8 mouse cellular contexts compared by ENCODE assay signal in the genomic region with DNA sequence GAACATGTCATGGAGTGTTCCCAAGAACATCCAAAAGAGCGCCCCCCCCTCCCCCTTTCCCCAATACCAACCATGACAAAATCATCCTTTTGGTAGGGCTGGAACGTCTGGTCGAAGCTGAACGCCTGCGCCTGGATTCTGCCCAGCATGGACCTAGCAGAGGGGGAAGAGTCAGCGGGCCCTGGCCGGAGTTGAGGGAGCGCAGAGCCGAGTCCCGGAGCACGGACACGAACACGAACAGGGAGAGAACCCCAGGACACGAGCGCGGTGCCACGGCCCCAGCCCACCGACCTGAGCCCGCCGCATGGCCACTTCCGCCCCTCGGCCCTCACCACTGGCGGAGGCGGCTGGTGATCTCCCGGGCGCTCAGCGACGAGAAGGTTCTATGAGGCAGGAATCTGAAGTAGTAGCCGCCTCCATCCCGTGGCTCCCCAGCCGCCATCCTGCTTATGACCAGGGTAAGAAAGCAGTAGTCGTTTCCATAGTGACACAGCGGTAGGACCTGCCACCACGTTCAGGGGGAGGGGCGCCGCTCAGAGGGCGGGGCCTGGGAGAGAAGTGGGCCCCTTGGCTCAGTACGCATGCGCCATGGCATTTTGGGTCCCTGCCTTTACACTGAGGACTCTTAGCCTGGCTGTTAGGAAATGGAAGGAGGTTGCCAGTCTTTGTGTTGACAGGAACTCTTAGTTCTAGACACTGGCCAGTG. TPM values are rescaled to one million over a fixed set of nuclear protein-coding genes. Genes with fewer than 3 reads are reported as not detected.
DNase-seq lines count a peak whose midpoint lies in the region; ATAC-seq lines count a peak whose summit lies in the region.

Gene Cfap300 (minus strand): TSS at position 486 of the 706 bp plus-strand sequence.

- under 1% methylated on average over 39 of the region's 39 CpGs for WGBS in forebrain, embryonic 11.5 days
- WGBS in heart, embryonic 15.5 days = under 1% methylated on average over 39 of the region's 39 CpGs
- WGBS in liver, embryonic 12.5 days (ENCODE audit: insufficient replicate concordance) = under 1% methylated on average over 39 of the region's 39 CpGs
- under 1% methylated on average over 38 of the region's 39 CpGs for WGBS in stomach, embryonic 15.5 days

- no peaks in the 10 kb centered on the region for H3K9me3 ChIP-seq in forebrain, embryonic 11.5 days (ENCODE audit: control insufficient read depth, low read length)
- no peaks in the 10 kb centered on the region for H3K9me3 ChIP-seq in heart, embryonic 15.5 days (replicated peaks)
- H3K9me3 ChIP-seq in liver, embryonic 12.5 days (replicated peaks) = no peaks in the 10 kb centered on the region
- no peaks in the 10 kb centered on the region for H3K9me3 ChIP-seq in stomach, embryonic 15.5 days

- H3K27me3 ChIP-seq in forebrain, embryonic 11.5 days (ENCODE audit: control insufficient read depth, insufficient read depth, low read length) = no peaks in the 10 kb centered on the region
- H3K27me3 ChIP-seq in heart, embryonic 15.5 days = no peaks in the 10 kb centered on the region
- H3K27me3 ChIP-seq in liver, embryonic 12.5 days (replicated peaks) = 0 out of 2 replicates have a peak, but pooled peaks cover 4% of the 10 kb centered on the region
- H3K27me3 ChIP-seq in stomach, embryonic 15.5 days (replicated peaks) = no peaks in the 10 kb centered on the region

- H3K4me2 ChIP-seq in forebrain, embryonic 11.5 days (ENCODE audit: low read depth, low read length, severe bottlenecking) = peak within 1 kb of the TSS; percentile 69
- H3K4me2 ChIP-seq in heart, embryonic 15.5 days = peak within 1 kb of the TSS; percentile 71
- peak within 1 kb of the TSS; percentile 91 for H3K4me2 ChIP-seq in liver, embryonic 12.5 days
- peak within 1 kb of the TSS; percentile 73 for H3K4me2 ChIP-seq in stomach, embryonic 15.5 days

- H3K9ac ChIP-seq in forebrain, embryonic 11.5 days (ENCODE audit: low read length) = peak within 1 kb of the TSS; percentile 73
- peak within 1 kb of the TSS; percentile 61 for H3K9ac ChIP-seq in heart, embryonic 15.5 days
- H3K9ac ChIP-seq in liver, embryonic 12.5 days = peak within 1 kb of the TSS; percentile 71
- peak within 1 kb of the TSS; percentile 29 for H3K9ac ChIP-seq in stomach, embryonic 15.5 days

- H3K27ac ChIP-seq in forebrain, embryonic 11.5 days (ENCODE audit: low read depth, low read length) = peak within 1 kb of the TSS; percentile 57
- peak within 1 kb of the TSS; percentile 79 for H3K27ac ChIP-seq in heart, embryonic 15.5 days
- H3K27ac ChIP-seq in liver, embryonic 12.5 days = no peak within 1 kb of the TSS; the same call in 1 of the 2 replicates
- peak within 1 kb of the TSS; percentile 66 for H3K27ac ChIP-seq in stomach, embryonic 15.5 days

- H3K36me3 ChIP-seq in forebrain, embryonic 11.5 days (ENCODE audit: control insufficient read depth, insufficient read depth, low read length) = no peaks in the 10 kb centered on the region
- H3K36me3 ChIP-seq in heart, embryonic 15.5 days = no peaks in the 10 kb centered on the region
- H3K36me3 ChIP-seq in liver, embryonic 12.5 days = no peaks in the 10 kb centered on the region
- H3K36me3 ChIP-seq in stomach, embryonic 15.5 days = no peaks in the 10 kb centered on the region

- peak within 1 kb of the TSS; percentile 71 for H3K4me3 ChIP-seq in forebrain, embryonic 11.5 days (ENCODE audit: low read depth, low read length)
- peak within 1 kb of the TSS; percentile 84 for H3K4me3 ChIP-seq in heart, embryonic 15.5 days
- H3K4me3 ChIP-seq in liver, embryonic 12.5 days = peak within 1 kb of the TSS; percentile 75
- peak within 1 kb of the TSS; percentile 83 for H3K4me3 ChIP-seq in stomach, embryonic 15.5 days (replicated peaks)

- peaks cover 2% of the 10 kb centered on the region; the same call in 1 of the 2 replicates for H3K4me1 ChIP-seq in forebrain, embryonic 11.5 days (replicated peaks; ENCODE audit: control insufficient read depth, insufficient read depth, low read length)
- H3K4me1 ChIP-seq in heart, embryonic 15.5 days (replicated peaks) = peaks cover 7% of the 10 kb centered on the region
- H3K4me1 ChIP-seq in liver, embryonic 12.5 days = peaks cover 24% of the 10 kb centered on the region
- 0 out of 2 replicates have a peak, but pooled peaks cover 3% of the 10 kb centered on the region for H3K4me1 ChIP-seq in stomach, embryonic 15.5 days

- DNase-seq in CD8-positive naive resting alpha-beta T cell, adult 2 months (ENCODE audit: low read depth in 2 of 2, low spot score in 2 of 2) = peak; percentile 82 to 85
- peak; percentile 91 for DNase-seq in c-Kit-positive CD71-positive TER-119-positive erythroid progenitor cells, embryonic 14.5 days (ENCODE audit: low spot score)
- peak; percentile 98 for DNase-seq in forebrain, embryonic 11.5 days (ENCODE audit: low spot score)
- peak; percentile 97 for DNase-seq in kidney, postnatal 14 days
- DNase-seq in neural tube, embryonic 10.5 days (ENCODE audit: extremely low spot score, low spot score) = peak; percentile 93

- ATAC-seq in forebrain, embryonic 11.5 days (replicated peaks; ENCODE audit: low FRiP score) = peak; percentile 99
- peak; percentile 96 for ATAC-seq in heart, embryonic 15.5 days (replicated peaks; ENCODE audit: insufficient number of reproducible peaks, insufficient read depth, low FRiP score, low read depth)
- peak; percentile 95 for ATAC-seq in liver, embryonic 12.5 days
- ATAC-seq in stomach, embryonic 15.5 days (ENCODE audit: insufficient read depth, low FRiP score, low read depth) = peak; percentile 94

RNA-seq across cellular contexts. Expression of gene Cfap300, which starts in this region (rescaled TPM):
- polyA plus RNA-seq in forebrain, embryonic 11.5 days (2014; fragmentation: Nextera tagmentation; extraction: Ambion mirVana) = 18.6 and 21.4 TPM in 2 replicates
- 5.1 and 5.9 TPM in 2 replicates for polyA plus RNA-seq in heart, embryonic 15.5 days (2015; fragmentation: Nextera tagmentation; extraction: Ambion mirVana)
- 2.7 and 2.8 TPM in 2 replicates for polyA plus RNA-seq in liver, embryonic 12.5 days (2016; fragmentation: Nextera tagmentation; extraction: Ambion mirVana)
- polyA plus RNA-seq in stomach, embryonic 15.5 days (2015; fragmentation: Nextera tagmentation; extraction: Ambion mirVana) = 8.5 and 10.7 TPM in 2 replicates
